Mouse (Mus musculus): ENCODE measurements at regions not wholly inside any gene's neighbourhood (a gene's known extent, or its start where the extent isn't known, plus 50 kb on each side); places are given as distances from the start of the nearest gene placed in this dataset.

GRCm38 (mm10) chr8:127855653-127856300 is 502.6 kb upstream of the Nrp1 start:
- no peak for TF ChIP-seq CTCF (IDR thresholded peaks at IDR 0.05; ENCODE audit: borderline replicate concordance, extremely low read depth, insufficient read depth, insufficient read length)
- TF ChIP-seq POLR2A (IDR thresholded peaks at IDR 0.05; ENCODE audit: borderline replicate concordance, extremely low read depth, insufficient read depth, insufficient read length, poor library complexity, severe bottlenecking): no peak

GRCm38 (mm10) chr8:127856351-127857135 is 501.9 kb upstream of the Nrp1 start:
- DNase-seq (ENCODE audit: low read depth): no peak
- TF ChIP-seq POLR2A (IDR thresholded peaks at IDR 0.05; ENCODE audit: borderline replicate concordance, extremely low read depth, insufficient read depth, insufficient read length, poor library complexity, severe bottlenecking) (no peak), CTCF (IDR thresholded peaks at IDR 0.05; ENCODE audit: borderline replicate concordance, extremely low read depth, insufficient read depth, insufficient read length) (no peak)

More at GRCm38 (mm10) chr8:127855653-127856300, 502.6 kb upstream of the Nrp1 start:
- DNase-seq (ENCODE audit: low read depth): peak; percentile 19

- TF ChIP-seq POLR2A (IDR thresholded peaks at IDR 0.05; ENCODE audit: borderline replicate concordance, extremely low read depth, insufficient read depth, insufficient read length, poor library complexity, severe bottlenecking) (no peak), CTCF (IDR thresholded peaks at IDR 0.05; ENCODE audit: borderline replicate concordance, extremely low read depth, insufficient read depth, insufficient read length) (no peak)
- no peak for DNase-seq (ENCODE audit: low read depth)
These were observed 499.4 kb upstream of the Nrp1 start for GRCm38 (mm10) chr8:127859036-127859435.

GRCm38 (mm10) chr8:127860376-127860775 is 498.0 kb upstream of the Nrp1 start:
- TF ChIP-seq CTCF (IDR thresholded peaks at IDR 0.05; ENCODE audit: borderline replicate concordance, extremely low read depth, insufficient read depth, insufficient read length): no peak
- TF ChIP-seq POLR2A (IDR thresholded peaks at IDR 0.05; ENCODE audit: borderline replicate concordance, extremely low read depth, insufficient read depth, insufficient read length, poor library complexity, severe bottlenecking): no peak
- no peak for DNase-seq (ENCODE audit: low read depth)

GRCm38 (mm10) chr8:127860891-127861290 is 497.5 kb upstream of the Nrp1 start:
- peak; percentile 31 for DNase-seq (ENCODE audit: low read depth)
- TF ChIP-seq POLR2A (IDR thresholded peaks at IDR 0.05; ENCODE audit: borderline replicate concordance, extremely low read depth, insufficient read depth, insufficient read length, poor library complexity, severe bottlenecking): no peak
- no peak for TF ChIP-seq CTCF (IDR thresholded peaks at IDR 0.05; ENCODE audit: borderline replicate concordance, extremely low read depth, insufficient read depth, insufficient read length)

GRCm38 (mm10) chr8:127884641-127885040 is 473.8 kb upstream of the Nrp1 start:
- TF ChIP-seq POLR2A (IDR thresholded peaks at IDR 0.05; ENCODE audit: borderline replicate concordance, extremely low read depth, insufficient read depth, insufficient read length, poor library complexity, severe bottlenecking): no peak
- TF ChIP-seq CTCF (IDR thresholded peaks at IDR 0.05; ENCODE audit: borderline replicate concordance, extremely low read depth, insufficient read depth, insufficient read length): no peak
- no peak for DNase-seq (ENCODE audit: low read depth)

- DNase-seq (ENCODE audit: low read depth): no peak
These were observed 473.2 kb upstream of the Nrp1 start for GRCm38 (mm10) chr8:127885211-127885610.

GRCm38 (mm10) chr8:127885831-127886230 is 472.6 kb upstream of the Nrp1 start:
- DNase-seq (ENCODE audit: low read depth): no peak
- TF ChIP-seq POLR2A (IDR thresholded peaks at IDR 0.05; ENCODE audit: borderline replicate concordance, extremely low read depth, insufficient read depth, insufficient read length, poor library complexity, severe bottlenecking) (no peak), CTCF (IDR thresholded peaks at IDR 0.05; ENCODE audit: borderline replicate concordance, extremely low read depth, insufficient read depth, insufficient read length) (no peak)

More at GRCm38 (mm10) chr8:127885211-127885610, 473.2 kb upstream of the Nrp1 start:
- TF ChIP-seq CTCF (IDR thresholded peaks at IDR 0.05; ENCODE audit: borderline replicate concordance, extremely low read depth, insufficient read depth, insufficient read length): no peak
- TF ChIP-seq POLR2A (IDR thresholded peaks at IDR 0.05; ENCODE audit: borderline replicate concordance, extremely low read depth, insufficient read depth, insufficient read length, poor library complexity, severe bottlenecking): no peak

GRCm38 (mm10) chr8:127890729-127891128 is 467.7 kb upstream of the Nrp1 start:
- DNase-seq (ENCODE audit: low read depth): peak; percentile 31
- no peak for TF ChIP-seq CTCF (IDR thresholded peaks at IDR 0.05; ENCODE audit: borderline replicate concordance, extremely low read depth, insufficient read depth, insufficient read length)
- no peak for TF ChIP-seq POLR2A (IDR thresholded peaks at IDR 0.05; ENCODE audit: borderline replicate concordance, extremely low read depth, insufficient read depth, insufficient read length, poor library complexity, severe bottlenecking)

- TF ChIP-seq CTCF (IDR thresholded peaks at IDR 0.05; ENCODE audit: borderline replicate concordance, extremely low read depth, insufficient read depth, insufficient read length) (no peak), POLR2A (IDR thresholded peaks at IDR 0.05; ENCODE audit: borderline replicate concordance, extremely low read depth, insufficient read depth, insufficient read length, poor library complexity, severe bottlenecking) (no peak)
These were observed 464.1 kb upstream of the Nrp1 start for GRCm38 (mm10) chr8:127894284-127894683.

GRCm38 (mm10) chr8:127908436-127908835 is 450.0 kb upstream of the Nrp1 start:
- TF ChIP-seq CTCF (IDR thresholded peaks at IDR 0.05; ENCODE audit: borderline replicate concordance, extremely low read depth, insufficient read depth, insufficient read length) (no peak), POLR2A (IDR thresholded peaks at IDR 0.05; ENCODE audit: borderline replicate concordance, extremely low read depth, insufficient read depth, insufficient read length, poor library complexity, severe bottlenecking) (no peak)
- DNase-seq (ENCODE audit: low read depth): peak; percentile 20

More at GRCm38 (mm10) chr8:127894284-127894683, 464.1 kb upstream of the Nrp1 start:
- DNase-seq (ENCODE audit: low read depth): no peak

Data from brain, embryonic 14.5 days (tissue).